Mouse (Mus musculus): ENCODE measurements around the gene Cped1.

GRCm38 (mm10) chr6:22288004-22288736 lies 302.5 kb downstream of the Cped1 start, which contains the start of gene Wnt16:
- no peak for TF ChIP-seq CTCF (IDR thresholded peaks at IDR 0.05)
- no peak for TF ChIP-seq EP300 (IDR thresholded peaks at IDR 0.05; ENCODE audit: insufficient read depth, low read depth, low read length)
- no peak for TF ChIP-seq POLR2A (IDR thresholded peaks at IDR 0.05; ENCODE audit: insufficient read depth, low read depth, low read length)

All from heart, adult 2 months (tissue).